Mouse (Mus musculus) midbrain, embryonic 15.5 days (tissue): Measurements from ENCODE around the gene Pex7. TPM values are rescaled to one million over a fixed set of nuclear protein-coding genes. Genes with fewer than 3 reads are reported as not detected.

ENCODE experiments used
- ATAC-seq: fragments of 200-750 bp; cut with Nextera tagmentation; replicated peaks from 2 replicates; pipeline ENCODE4 v1.8.0; 2017; ENCODE audit warnings: moderate TSS enrichment
- H3K27ac ChIP-seq: fragments of 300-500 bp; sonication (generic); 2 replicates; pipeline ENCODE4 v1.5.1; 2015; ENCODE audit warnings: mild to moderate bottlenecking, inconsistent platforms
- H3K27me3 ChIP-seq: fragments of 300-500 bp; sonication (generic); replicated peaks from 2 replicates; pipeline ENCODE4 v1.6.1; 2015; ENCODE audit warnings: inconsistent platforms
- H3K36me3 ChIP-seq: fragments of 300-500 bp; sonication (generic); replicated peaks from 2 replicates; pipeline ENCODE4 v1.6.1; 2015; ENCODE audit warnings: inconsistent platforms
- H3K4me1 ChIP-seq: fragments of 300-500 bp; sonication (generic); 2 replicates; pipeline ENCODE4 v1.6.1; 2015; ENCODE audit warnings: inconsistent platforms
- H3K4me2 ChIP-seq: fragments of 300-500 bp; sonication (generic); 2 replicates; pipeline ENCODE4 v1.6.1; 2015; ENCODE audit warnings: inconsistent platforms, mild to moderate bottlenecking, moderate library complexity
- H3K4me3 ChIP-seq: fragments of 300-500 bp; sonication (generic); 2 replicates; pipeline ENCODE4 v1.5.1; 2015; ENCODE audit warnings: mild to moderate bottlenecking, inconsistent platforms
- H3K9ac ChIP-seq: fragments of 300-500 bp; sonication (generic); 2 replicates; pipeline ENCODE4 v1.6.1; 2015; ENCODE audit warnings: mild to moderate bottlenecking, inconsistent platforms
- H3K9me3 ChIP-seq: fragments of 300-500 bp; sonication (generic); 2 replicates; pipeline ENCODE4 v1.6.1; 2016; ENCODE audit warnings: inconsistent platforms
- WGBS: fragments of 180-500 bp; shearing (Covaris S2); methylation state at CpG from one replicate; pipeline ENCODE4 v1.1.7; 2015; ENCODE audit warnings: mixed read lengths; 5-methylcytosine and 5-hydroxymethylcytosine counted together
- polyA plus RNA-seq: library from polyadenylated mRNA; unstranded; fragments of >200 nt; fragmentation: Nextera tagmentation; extraction: Ambion mirVana; gene quantifications from 2 replicates; pipeline ENCODE4 v1.2.1, GENCODE M21; 2015

Pex7 gene
- polyA plus RNA-seq: 26.8 and 27.4 TPM in 2 replicates

DNA sequence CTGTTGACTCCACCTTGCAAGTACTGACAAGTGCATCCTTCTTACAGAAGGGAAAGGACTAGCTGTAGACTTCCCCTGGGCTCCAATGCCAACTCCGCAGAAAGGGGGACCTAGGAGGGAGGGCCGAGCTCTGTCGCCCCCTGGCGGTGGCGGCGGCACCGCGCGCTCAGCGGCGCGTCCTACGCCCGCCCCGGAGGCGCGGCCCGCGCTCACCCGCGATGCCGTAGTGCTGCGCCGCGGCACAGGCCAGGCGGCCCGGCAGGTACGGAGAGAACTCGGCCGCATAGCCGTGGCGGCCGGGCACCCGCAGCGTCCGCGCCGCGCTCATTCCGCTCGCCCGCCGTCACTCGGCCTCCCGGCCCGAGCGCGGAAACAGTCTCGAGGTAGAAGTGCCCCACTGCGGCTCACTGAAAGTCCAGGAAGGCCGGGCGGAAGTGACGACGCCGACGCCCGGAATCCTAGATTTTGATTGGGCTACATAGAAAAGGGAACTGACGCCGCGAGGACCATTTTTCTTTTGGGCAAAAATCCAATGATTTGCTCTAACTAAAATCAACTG lies at the start of gene Pex7:
Gene Pex7, minus strand, starts transcription at position 444 of the 559 bp plus-strand sequence.
- under 1% methylated on average over 60 of the region's 60 CpGs for WGBS

DNA sequence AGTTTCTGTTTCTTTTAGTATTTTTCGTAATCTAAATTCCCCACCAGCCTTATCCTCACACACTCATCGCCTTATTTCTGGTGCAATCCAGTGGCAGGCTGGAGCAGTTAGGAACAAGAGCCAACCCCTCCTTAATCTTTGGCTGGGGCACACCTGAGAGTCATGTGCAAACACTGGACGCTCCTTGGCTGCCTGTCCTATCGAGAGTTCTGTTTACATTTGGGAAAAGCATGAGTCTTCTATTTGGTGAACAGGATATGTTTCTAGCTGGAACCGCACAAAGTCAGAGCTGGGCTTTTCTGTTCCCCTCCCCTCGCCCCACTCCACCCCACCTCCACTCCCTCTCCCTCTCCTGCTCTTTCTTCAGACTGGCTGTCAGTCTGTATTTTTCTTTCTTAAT lies 49.3 kb upstream of the Pex7 start:
- H3K36me3 ChIP-seq: no peaks in the 10 kb centered on the region
- no peak overlapping the region for H3K9ac ChIP-seq
- no peak for ATAC-seq
- no peak overlapping the region for H3K4me3 ChIP-seq
- H3K4me1 ChIP-seq: no peaks in the 10 kb centered on the region
- H3K27me3 ChIP-seq: no peaks in the 10 kb centered on the region
- H3K9me3 ChIP-seq: no peaks in the 10 kb centered on the region
- WGBS: 72% methylated on average over 6 of the region's 6 CpGs
- no peak overlapping the region for H3K27ac ChIP-seq
- no peak overlapping the region for H3K4me2 ChIP-seq

More for the DNA sequence above, at the start of gene Pex7:
- Histone ChIP-seq H3K9me3 (no peaks in the 10 kb centered on the region), H3K4me2 (peak within 1 kb of the TSS; percentile 38), H3K9ac (peak within 1 kb of the TSS; percentile 78), H3K4me1 (no peaks in the 10 kb centered on the region), H3K4me3 (peak within 1 kb of the TSS; percentile 73), H3K27me3 (no peaks in the 10 kb centered on the region; the same call in 1 of the 2 replicates), H3K27ac (peak within 1 kb of the TSS; percentile 98), H3K36me3 (no peaks in the 10 kb centered on the region)
- peak; percentile 98 for ATAC-seq

DNA sequence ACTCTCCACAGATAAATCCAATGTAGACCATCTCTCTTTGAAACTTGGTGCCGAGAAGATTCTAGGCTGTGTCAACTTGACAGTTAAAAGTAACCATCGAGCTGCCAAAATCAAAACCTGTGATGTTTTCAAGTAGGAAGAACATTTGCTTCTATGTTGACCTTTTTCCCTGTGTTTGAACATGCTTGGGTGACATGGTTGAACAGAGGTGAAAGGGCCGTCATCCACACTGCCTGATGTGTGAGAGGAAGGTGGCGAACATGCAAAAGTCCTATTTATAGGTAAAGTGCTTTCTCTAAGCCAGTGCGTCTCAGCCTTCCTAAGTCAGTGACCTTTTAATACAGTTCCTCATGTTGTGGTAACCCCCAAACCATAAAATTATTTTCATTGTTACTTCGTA lies 48.3 kb upstream of the Pex7 start:
- Histone ChIP-seq H3K27me3 (no peaks in the 10 kb centered on the region), H3K4me1 (no peaks in the 10 kb centered on the region), H3K9me3 (no peaks in the 10 kb centered on the region), H3K36me3 (no peaks in the 10 kb centered on the region), H3K4me2 (no peak overlapping the region), H3K27ac (no peak overlapping the region), H3K9ac (no peak overlapping the region), H3K4me3 (no peak overlapping the region)
- no peak for ATAC-seq
- 92% methylated on average over 6 of the region's 6 CpGs for WGBS

DNA sequence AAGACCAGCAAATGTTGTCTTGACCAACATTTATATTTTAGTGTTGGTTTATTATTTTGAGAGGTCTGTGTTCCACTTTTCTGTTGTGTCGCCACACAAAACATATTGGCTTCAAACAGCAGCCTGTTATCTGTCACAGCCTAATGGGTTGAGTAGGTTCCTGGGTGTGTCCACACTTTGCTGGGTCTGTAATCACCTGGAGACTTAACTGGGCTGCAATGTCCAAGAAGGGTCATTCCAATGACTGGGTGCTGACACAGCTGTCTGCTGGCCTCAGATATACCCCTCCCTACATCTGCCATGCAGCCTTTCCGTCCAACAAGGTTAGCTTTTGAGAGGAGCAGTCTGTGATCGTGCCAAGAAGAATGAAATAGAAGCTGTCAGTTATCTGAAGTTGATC lies 47.1 kb upstream of the Pex7 start:
- Histone ChIP-seq H3K4me1 (no peaks in the 10 kb centered on the region), H3K4me2 (no peak overlapping the region), H3K9me3 (no peaks in the 10 kb centered on the region), H3K36me3 (no peaks in the 10 kb centered on the region), H3K27me3 (no peaks in the 10 kb centered on the region), H3K9ac (no peak overlapping the region), H3K4me3 (no peak overlapping the region), H3K27ac (no peak overlapping the region)
- ATAC-seq: no peak
- WGBS: 92% methylated on average over 3 of the region's 3 CpGs

DNA sequence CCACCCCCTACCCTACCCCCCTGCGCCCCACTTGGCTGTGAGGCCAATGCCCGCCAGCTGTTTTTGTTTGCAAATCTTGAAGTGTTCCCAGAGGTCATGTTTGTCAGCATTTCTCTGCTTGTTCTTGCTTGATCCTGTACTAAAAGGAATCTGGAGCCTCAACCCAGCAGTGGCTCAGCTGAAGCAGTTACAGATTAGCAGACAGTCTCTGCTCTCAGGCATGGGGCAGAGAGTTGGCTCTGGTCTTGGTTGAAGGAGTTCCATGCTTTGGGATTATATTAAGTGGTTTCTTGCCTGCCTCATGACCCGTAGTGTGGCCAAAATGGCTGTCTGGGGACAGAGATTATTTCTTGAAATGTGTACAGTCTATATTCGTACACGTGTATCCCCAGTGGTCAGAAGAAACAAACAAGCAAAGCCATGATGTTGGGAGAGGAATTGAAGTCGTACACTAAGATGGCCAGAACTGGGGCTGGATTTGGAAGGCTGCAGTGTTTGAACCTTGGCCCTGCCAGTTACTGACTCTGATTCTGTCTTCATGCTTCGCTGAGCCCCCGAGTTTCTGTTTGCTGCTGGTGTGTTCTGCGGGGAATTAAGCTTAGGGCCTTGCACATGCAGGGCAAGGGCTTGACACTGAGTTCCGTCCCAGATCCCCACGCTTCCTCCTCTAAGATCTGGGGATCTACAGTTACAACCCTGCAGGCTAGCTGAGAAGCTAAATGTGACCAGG lies 45.7 kb upstream of the Pex7 start:
- no peak overlapping the region for H3K4me3 ChIP-seq
- no peaks in the 10 kb centered on the region for H3K9me3 ChIP-seq
- H3K27me3 ChIP-seq: no peaks in the 10 kb centered on the region
- WGBS: 83% methylated on average over 11 of the region's 11 CpGs
- H3K9ac ChIP-seq: no peak overlapping the region
- no peaks in the 10 kb centered on the region for H3K4me1 ChIP-seq
- H3K36me3 ChIP-seq: no peaks in the 10 kb centered on the region
- no peak overlapping the region for H3K27ac ChIP-seq
- no peak overlapping the region for H3K4me2 ChIP-seq
- no peak for ATAC-seq

DNA sequence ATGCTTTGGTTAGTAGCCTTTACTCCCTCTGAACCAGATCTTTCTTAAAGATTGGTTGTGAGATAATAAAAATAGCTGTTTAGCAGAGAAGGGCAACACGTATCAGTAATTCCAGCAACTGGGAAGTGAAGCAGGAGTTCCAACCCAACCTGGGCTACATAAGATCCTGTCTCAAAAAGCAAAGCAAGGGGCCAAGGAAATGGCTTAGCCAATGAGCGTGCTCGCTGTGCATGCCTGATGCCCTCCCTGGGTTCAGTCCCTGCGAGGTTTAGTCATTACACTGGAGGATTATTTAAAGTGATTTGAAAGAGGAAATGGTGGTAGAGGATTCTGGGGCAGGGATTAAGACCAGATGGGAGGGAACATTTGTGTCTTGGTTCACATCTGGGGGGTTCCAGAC lies 41.6 kb upstream of the Pex7 start:
- Histone ChIP-seq H3K9ac (no peak overlapping the region), H3K4me1 (no peaks in the 10 kb centered on the region), H3K4me3 (no peak overlapping the region), H3K4me2 (no peak overlapping the region), H3K27me3 (no peaks in the 10 kb centered on the region), H3K36me3 (no peaks in the 10 kb centered on the region), H3K27ac (no peak overlapping the region), H3K9me3 (no peaks in the 10 kb centered on the region)
- ATAC-seq: no peak
- 81% methylated on average over 4 of the region's 4 CpGs for WGBS

DNA sequence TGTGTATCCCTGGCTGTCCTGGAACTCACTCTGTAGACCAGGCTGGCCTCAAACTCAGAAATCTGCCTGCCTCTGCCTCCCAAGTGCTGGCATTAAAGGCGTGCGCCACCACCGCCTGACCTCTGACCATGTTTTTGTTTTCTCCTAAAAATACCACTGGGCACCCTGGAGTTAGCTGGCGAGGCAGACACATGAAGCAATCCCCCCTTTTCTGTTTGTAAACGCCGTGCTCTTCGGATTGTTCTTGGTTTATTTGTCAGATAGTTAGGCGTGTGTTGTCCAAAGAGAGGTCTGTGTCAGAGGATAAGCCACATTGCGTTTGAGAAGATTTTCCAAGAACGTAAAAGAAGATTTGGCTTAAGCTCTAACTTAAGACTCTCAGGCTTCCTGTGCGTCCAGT lies 40.9 kb upstream of the Pex7 start:
- Histone ChIP-seq H3K27me3 (no peaks in the 10 kb centered on the region), H3K4me3 (no peak overlapping the region), H3K4me1 (no peaks in the 10 kb centered on the region), H3K36me3 (no peaks in the 10 kb centered on the region), H3K27ac (no peak overlapping the region), H3K9ac (no peak overlapping the region), H3K9me3 (no peaks in the 10 kb centered on the region), H3K4me2 (no peak overlapping the region)
- 90% methylated on average over 11 of the region's 11 CpGs for WGBS
- ATAC-seq: no peak

DNA sequence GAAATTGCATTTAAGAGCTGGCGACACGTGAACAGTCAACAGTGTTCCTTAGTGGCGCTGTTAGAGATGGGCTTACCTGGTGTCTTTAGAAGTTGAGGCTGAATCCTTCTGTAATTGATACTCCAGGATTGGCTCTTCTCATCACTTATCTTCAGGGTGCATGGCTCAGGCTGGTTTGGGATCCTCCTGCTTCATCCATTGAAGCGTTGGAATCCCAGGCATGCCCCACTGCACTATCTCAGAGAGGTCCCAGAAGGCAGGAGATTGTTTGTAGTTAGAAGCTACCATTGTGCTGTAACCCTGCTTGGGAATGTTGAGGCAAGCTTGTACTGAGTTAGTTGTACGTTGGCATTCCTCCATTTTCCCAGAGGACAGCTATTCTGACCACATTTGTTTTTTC lies 40.4 kb upstream of the Pex7 start:
- H3K4me1 ChIP-seq: no peaks in the 10 kb centered on the region
- 94% methylated on average over 5 of the region's 5 CpGs for WGBS

DNA sequence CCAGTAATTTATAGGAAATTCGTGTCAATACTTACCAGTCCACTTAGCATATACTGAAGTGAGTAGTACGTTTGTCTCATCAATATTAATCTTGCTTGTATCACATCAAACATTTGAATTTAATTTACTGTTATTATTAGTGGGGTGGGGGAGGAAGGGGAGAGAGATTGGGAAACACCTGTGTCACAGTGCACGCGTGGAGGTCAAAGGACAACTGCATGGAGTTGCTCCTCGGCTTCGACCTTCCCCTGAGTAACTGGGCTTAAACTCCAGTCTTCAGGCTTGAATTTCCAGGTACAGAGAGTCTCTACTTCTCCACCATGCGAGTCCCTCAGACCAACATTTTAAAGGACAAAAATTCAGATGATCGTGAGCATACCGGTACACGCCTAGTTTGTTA lies 40.0 kb upstream of the Pex7 start:
- 93% methylated on average over 10 of the region's 10 CpGs for WGBS
- Histone ChIP-seq H3K9ac (no peak overlapping the region), H3K4me1 (no peaks in the 10 kb centered on the region), H3K9me3 (no peaks in the 10 kb centered on the region), H3K27me3 (no peaks in the 10 kb centered on the region), H3K27ac (no peak overlapping the region), H3K36me3 (no peaks in the 10 kb centered on the region), H3K4me2 (no peak overlapping the region), H3K4me3 (no peak overlapping the region)
- ATAC-seq: no peak

More for the DNA sequence above, 40.4 kb upstream of the Pex7 start:
- H3K4me3 ChIP-seq: no peak overlapping the region
- no peak overlapping the region for H3K27ac ChIP-seq
- H3K27me3 ChIP-seq: no peaks in the 10 kb centered on the region
- no peaks in the 10 kb centered on the region for H3K9me3 ChIP-seq
- no peak overlapping the region for H3K9ac ChIP-seq
- no peak for ATAC-seq
- no peak overlapping the region for H3K4me2 ChIP-seq
- no peaks in the 10 kb centered on the region for H3K36me3 ChIP-seq

DNA sequence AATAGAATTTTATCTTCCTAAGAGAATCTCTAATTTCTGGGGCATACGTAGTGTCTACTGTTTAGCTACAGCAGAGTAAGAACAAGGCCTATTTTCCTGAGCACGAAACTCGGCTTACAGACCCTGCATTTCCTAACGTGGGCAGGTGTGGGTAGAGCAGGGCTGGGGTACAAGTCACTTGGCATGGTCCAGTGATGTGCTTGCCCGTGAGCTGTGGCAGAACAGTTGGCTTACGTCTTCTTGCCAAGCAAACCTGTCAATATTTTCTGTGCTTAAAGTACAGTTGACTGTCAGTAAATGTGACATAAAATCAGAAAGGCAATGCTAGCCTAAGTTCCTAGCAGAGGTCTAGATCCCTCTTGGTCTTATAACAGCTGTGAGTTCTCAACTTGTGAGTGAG lies 39.2 kb upstream of the Pex7 start:
- ATAC-seq: no peak
- WGBS: 87% methylated on average over 6 of the region's 6 CpGs

DNA sequence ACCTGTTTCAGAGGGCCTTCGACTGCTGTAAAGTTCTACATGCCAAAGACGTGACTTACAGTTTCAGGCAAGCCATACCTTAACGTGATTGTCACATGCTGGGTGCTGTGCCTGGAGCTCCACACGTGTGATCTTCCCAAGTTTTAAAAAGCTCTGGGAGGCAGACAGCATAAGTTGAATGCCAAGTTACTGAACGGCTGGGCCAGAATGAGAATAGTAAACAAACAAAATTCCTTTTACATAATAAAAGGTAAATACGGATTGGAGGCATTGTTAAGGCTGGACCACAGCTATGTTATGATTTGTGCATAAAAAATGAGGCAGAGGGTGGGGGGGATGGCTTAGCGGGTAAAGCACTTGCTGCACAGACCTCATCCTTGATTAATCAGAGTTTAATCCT lies 38.2 kb upstream of the Pex7 start:
- Histone ChIP-seq H3K4me1 (no peaks in the 10 kb centered on the region), H3K9me3 (no peaks in the 10 kb centered on the region), H3K27me3 (no peaks in the 10 kb centered on the region), H3K4me2 (no peak overlapping the region), H3K36me3 (no peaks in the 10 kb centered on the region), H3K9ac (no peak overlapping the region), H3K4me3 (no peak overlapping the region), H3K27ac (no peak overlapping the region)
- WGBS: 70% methylated on average over 7 of the region's 7 CpGs
- ATAC-seq: no peak

More for the DNA sequence above, 39.2 kb upstream of the Pex7 start:
- Histone ChIP-seq H3K9ac (no peak overlapping the region), H3K27me3 (no peaks in the 10 kb centered on the region), H3K4me3 (no peak overlapping the region), H3K4me1 (no peaks in the 10 kb centered on the region), H3K27ac (no peak overlapping the region), H3K9me3 (no peaks in the 10 kb centered on the region), H3K36me3 (no peaks in the 10 kb centered on the region), H3K4me2 (no peak overlapping the region)

DNA sequence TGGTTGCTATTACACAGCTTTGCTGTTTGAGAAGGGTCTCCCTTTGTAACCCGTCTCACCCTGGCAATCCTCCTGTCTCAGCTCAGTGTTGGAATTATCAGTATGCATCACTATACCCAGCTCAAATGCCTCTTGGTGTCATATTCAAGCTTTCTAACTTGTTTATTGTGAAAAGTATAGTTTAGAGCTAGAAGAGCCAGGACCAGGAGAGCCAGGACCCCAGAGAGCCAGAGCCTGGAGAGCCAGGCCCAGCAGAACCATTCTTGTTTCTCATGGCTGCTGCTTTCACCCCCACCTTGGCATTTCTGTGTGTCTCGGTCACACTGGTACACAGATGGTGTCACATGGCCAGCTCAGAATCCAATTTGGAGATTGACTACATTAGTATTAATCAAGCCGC lies 35.1 kb upstream of the Pex7 start:
- ATAC-seq: no peak
- Histone ChIP-seq H3K9ac (no peak overlapping the region), H3K4me1 (no peaks in the 10 kb centered on the region), H3K4me2 (no peak overlapping the region), H3K9me3 (no peaks in the 10 kb centered on the region), H3K36me3 (no peaks in the 10 kb centered on the region), H3K27ac (no peak overlapping the region), H3K27me3 (0 out of 2 replicates have a peak, but pooled peaks cover 4% of the 10 kb centered on the region), H3K4me3 (no peak overlapping the region)
- WGBS: 91% methylated on average over 3 of the region's 3 CpGs

DNA sequence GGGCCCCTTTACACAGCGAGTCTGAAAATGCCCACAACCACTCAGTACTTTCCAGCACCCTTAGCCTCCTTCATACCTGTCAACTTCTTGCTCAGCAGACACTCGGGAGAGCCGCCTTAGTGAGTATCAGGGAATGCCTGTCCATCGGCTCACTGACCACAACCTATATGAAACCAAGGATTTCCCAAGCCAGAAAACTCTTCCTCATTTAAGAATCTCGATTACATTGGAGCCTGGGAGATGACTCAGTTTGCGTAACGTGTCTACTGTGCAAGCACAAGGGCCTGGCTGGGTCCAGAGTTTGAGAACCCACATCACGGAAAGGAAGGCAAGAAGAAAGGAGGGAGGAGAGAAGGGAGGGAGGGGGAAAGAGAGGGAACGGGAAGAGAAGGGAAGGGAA lies 34.4 kb upstream of the Pex7 start:
- Histone ChIP-seq H3K9ac (no peak overlapping the region), H3K27ac (no peak overlapping the region), H3K9me3 (no peaks in the 10 kb centered on the region), H3K27me3 (0 out of 2 replicates have a peak, but pooled peaks cover 4% of the 10 kb centered on the region), H3K36me3 (no peaks in the 10 kb centered on the region), H3K4me3 (no peak overlapping the region), H3K4me1 (no peaks in the 10 kb centered on the region), H3K4me2 (no peak overlapping the region)
- no peak for ATAC-seq
- 85% methylated on average over 9 of the region's 9 CpGs for WGBS
